Mouse (Mus musculus) urinary bladder, postnatal 4 days (tissue): ENCODE results near the gene Azi2.

ENCODE experiments used
- DNase-seq, 2 experiments: peaks; one replicate each; pipeline ENCODE4 v3.0.0; 2021 to 2022; ENCODE audit warnings: low spot score in 2 of 2

Gene Azi2

DNA sequence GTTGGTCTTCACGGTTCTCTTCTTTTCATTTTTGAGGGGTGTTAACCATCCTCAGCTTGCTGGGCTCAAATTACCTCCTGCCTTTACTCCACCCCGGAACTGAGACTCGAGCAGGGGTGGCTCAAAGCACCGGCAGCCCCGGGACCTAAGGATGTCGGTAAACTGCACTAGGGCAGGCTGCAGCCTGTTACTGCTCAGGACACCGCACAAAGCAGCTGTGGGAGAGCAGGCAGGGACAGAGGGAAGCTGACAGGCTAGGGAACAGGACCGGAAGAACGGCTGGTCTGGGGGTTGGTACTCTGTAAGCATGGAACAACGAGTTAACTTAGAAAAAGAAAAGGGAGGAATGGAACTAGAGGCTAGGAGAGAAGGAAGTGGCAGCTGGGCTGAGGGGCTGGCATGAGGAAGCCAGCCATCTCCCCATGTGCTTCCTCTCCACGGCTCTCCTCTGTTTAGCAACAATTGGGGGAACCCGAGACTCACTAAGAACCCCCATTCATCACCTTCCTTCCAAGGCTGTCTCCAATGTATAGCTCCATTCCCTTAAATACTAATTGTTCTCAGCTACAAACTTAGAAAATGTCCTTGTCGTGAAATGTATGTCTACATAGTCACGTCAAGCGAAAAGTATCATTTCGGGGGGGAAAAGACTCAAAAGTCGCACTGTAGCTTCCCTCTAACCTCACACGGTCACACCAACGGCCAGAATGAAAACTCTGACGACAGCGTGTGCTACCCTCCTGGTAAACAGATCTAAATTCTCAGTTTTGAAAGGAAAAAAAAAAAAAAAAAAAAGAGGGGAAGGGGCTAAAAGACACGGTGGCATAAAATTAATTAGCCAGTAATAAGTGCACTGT, 42.5 kb downstream of the Azi2 start:
- no peak for DNase-seq

DNA sequence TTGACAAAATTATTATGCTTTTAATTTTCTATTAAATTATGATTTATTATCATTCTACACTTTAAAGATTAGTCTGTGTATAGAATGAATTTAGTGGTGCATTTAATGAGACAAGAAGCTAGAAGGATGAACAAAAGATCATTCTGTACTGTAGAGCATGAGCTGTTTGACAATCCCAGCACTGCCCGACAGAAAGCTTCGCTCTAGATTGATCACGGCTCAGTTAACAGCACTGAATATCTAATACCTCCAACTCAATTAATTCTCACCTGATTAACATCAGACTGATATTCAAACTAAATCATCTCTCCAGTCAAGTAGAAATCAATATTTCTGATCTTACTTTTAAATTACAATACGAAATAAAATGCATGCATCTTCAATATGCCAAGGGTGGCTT, 43.5 kb downstream of the Azi2 start:
- no peak for DNase-seq

DNA sequence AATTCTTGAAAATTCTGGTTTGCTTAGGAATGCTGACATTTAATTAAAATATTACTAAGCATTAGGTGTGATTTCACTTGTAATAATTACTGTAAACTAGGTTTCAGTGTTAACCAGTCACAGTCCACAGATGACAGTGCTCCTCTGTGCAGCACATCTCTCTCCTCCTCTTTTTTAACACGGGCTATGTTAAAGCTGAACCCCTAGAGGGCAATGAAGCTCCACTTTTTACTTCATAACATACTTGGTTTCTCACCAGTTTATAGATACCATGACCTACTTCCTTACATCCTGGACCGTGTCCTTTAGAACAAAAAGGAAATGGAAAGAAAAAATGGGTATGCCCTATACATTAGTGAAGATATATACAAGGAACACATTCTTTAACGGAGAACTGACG, 59.1 kb downstream of the Azi2 start:
- no peak for DNase-seq

DNA sequence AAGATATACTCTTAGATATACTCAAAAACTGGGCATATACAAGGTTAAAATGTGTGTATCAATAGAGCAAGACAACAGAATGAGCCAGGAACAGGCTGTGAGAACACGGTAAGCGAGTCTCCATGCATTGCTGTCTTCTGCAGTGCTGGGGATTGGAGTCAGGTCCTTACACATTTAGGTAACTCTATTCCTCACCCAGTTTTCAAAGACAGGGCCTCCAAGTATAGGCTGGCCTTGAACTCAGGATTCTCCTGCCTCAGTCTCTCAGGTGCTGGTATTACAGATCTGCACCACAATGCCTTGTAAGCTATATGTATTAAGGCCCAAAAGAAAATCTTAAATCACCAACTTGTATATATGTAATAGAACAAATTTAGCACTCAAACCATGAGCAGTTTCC, 60.2 kb downstream of the Azi2 start:
- no peak for DNase-seq

DNA sequence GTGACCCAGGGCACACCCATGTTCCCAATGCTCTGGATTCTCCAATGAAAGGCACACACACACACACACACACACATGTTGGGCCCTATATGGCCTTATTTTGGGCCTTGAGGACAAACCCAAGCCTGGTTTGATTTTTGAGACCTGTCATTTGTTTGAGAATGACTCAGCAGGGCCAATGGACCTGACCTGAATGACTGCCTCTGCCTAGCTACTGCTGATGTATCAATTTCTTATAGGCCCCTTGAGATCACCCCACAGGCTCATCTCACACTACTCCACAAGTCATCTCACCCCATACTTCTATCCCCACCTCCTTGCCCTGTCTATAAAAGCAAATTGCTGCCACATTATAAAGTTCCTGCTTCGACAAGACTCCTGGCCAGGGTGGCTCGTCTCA, 61.5 kb downstream of the Azi2 start:
- DNase-seq, result no peak

DNA sequence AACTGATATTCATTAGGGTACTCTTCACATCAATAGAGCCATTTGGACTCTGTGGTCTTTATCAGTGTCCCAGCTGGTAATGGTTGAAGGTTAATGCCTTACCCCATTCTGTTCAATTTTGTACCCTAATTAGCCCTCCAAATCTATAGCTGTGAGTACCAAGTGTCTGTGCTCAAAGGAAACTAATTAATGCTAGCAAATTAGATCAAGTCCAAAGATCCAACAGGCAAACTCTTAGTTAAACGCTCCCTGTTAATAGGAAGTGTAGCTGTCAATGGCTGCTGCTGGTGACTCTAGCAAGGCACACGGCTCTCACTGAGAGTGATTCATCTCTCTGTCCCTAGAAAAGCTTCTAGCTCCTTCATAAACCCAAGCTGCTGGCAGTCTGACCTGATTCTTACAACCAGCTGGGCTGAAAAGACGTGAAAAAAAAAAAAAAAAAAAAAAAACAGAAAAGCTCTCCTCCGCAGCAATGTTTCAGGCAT, 68.3 kb downstream of the Azi2 start:
- no peak for DNase-seq

DNA sequence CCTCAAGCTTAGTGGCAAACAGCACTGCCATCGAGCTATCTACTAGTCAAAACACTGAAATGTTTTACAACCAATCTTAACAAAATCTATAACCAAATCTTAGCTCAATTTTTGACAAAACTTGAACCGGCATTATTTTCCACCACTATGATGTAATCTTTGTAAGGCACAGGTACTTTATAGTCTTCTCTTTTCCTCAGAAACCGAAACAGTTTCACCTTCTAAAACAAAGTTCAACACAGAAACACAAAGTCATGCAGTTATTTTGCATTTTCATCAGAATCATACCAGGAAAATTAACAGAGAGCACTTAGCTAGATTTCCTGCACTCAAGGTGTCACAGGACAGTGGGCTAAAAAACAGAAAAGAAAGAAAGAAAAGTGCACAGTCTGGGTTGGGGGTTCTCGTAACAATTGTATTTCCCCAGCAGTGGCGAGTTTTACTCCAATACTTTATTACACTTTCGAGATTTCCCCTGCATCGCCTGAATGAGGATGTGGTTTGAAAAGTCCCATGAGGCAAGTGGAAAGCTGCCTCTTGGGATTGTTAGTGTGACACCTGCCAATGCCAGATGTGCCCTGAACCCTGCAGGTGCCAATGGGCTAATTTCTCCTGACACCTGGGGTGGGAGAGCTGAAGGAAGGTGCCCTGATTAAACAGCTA, 69.5 kb downstream of the Azi2 start:
- DNase-seq, result no peak

DNA sequence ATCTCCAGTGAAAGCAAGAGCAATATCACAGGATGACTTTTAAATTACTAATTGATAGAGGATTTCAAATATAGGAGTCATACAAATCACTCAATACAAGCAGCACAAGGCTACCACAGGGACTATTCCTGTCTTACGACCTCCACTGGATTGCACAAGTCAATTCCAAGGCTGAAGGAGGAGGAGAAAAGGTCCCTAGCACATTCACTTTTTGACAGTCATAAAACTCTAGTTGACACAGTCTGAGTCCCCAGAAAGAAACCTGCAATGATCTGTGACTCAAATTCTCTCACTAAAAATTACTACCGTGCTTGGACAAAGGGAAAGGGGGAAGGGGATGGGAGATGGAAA, 70.0 kb downstream of the Azi2 start:
- no peak for DNase-seq
